Mouse (Mus musculus) lung, adult 2 months (tissue): Measurements from ENCODE around the gene Gas2l3.

Source experiments
- CTCF ChIP-seq: fragments of 200-500 bp; IDR thresholded peaks from 2 replicates; pipeline ENCODE4 v1.5.1; 2011; ENCODE audit warnings: mild to moderate bottlenecking, low read length, control low read depth; ENCODE audit not compliant: insufficient read depth
- POLR2A ChIP-seq: fragments of 200-500 bp; IDR thresholded peaks from 2 replicates; pipeline ENCODE4 v1.6.1; 2011; ENCODE audit warnings: low read depth, mild to moderate bottlenecking, control low read depth, low read length, borderline replicate concordance; ENCODE audit errors: extremely low read depth

DNA sequence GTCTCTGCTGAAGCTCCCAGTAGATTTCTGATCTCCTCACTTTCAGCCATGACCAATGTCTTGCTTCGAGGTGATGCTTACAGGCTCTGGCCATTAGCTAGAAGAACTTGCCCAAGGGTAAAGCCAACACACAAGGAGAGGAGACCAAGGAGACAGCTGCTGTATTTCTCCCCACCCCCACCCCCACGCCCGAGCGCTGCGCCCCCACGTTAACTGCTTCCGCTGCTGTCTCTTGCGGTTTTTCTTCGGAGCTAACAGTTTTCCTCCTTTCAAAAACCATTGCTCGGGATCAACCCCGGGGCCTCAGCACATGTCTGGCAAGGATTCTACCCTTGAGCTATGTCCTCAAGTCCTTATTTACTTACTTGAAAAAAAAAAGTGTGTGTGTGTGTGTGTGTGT, 19.1 kb upstream of the Gas2l3 start:
- TF ChIP-seq CTCF (no peak), POLR2A (no peak)
